Mouse (Mus musculus) hindbrain, embryonic 14.5 days (tissue): ENCODE measurements at regions not wholly inside any gene's neighbourhood (a gene's known extent, or its start where the extent isn't known, plus 50 kb on each side); places are given as distances from the start of the nearest gene placed in this dataset.
A peak's percentile ranks its signal among the peaks of the same experiment; 100 is the strongest.

Experiments
- ATAC-seq: fragments of 200-750 bp; cut with Nextera tagmentation; 2 replicates; pipeline ENCODE4 v1.8.0; 2017; ENCODE audit warnings: moderate number of reproducible peaks, mild to moderate bottlenecking, moderate TSS enrichment, moderate library complexity; ENCODE audit not compliant: low FRiP score
- DNase-seq: peaks from one replicate; pipeline ENCODE4 v3.0.0-alpha.2; 2015; ENCODE audit warnings: low spot score
- H3K27ac ChIP-seq: fragments of 300-500 bp; sonication (generic); 2 replicates; pipeline ENCODE4 v1.5.1; 2014; ENCODE audit warnings: mild to moderate bottlenecking, moderate library complexity
- H3K27me3 ChIP-seq: fragments of 300-500 bp; sonication (generic); 2 replicates; pipeline ENCODE4 v1.6.1; 2014; ENCODE audit warnings: mild to moderate bottlenecking, low read length, mixed read lengths; ENCODE audit not compliant: control insufficient read depth, insufficient read depth
- H3K36me3 ChIP-seq: fragments of 300-500 bp; sonication (generic); replicated peaks from 2 replicates; pipeline ENCODE4 v1.6.1; 2014; ENCODE audit not compliant: control insufficient read depth, insufficient read depth
- H3K4me1 ChIP-seq: fragments of 300-500 bp; sonication (generic); replicated peaks from 2 replicates; pipeline ENCODE4 v1.6.1; 2014; ENCODE audit warnings: antibody characterized with exemption, low read length, mixed read lengths; ENCODE audit not compliant: control insufficient read depth, insufficient read depth
- H3K4me2 ChIP-seq: fragments of 300-500 bp; sonication (generic); replicated peaks from 2 replicates; pipeline ENCODE4 v1.6.1; 2014; ENCODE audit warnings: mild to moderate bottlenecking, moderate library complexity
- H3K4me3 ChIP-seq: fragments of 300-500 bp; sonication (generic); replicated peaks from 2 replicates; pipeline ENCODE4 v1.5.1; 2014; ENCODE audit warnings: mild to moderate bottlenecking, low read length
- H3K9ac ChIP-seq: fragments of 300-500 bp; sonication (generic); 2 replicates; pipeline ENCODE4 v1.6.1; 2014
- H3K9me3 ChIP-seq: fragments of 300-500 bp; sonication (generic); 2 replicates; pipeline ENCODE4 v1.6.1; 2016; ENCODE audit warnings: low read length; ENCODE audit not compliant: control insufficient read depth
- WGBS: fragments of 180-500 bp; shearing (Covaris S2); extraction: QIAGEN DNeasy Blood & Tissue Kit; methylation state at CpG from one replicate; pipeline ENCODE4 v1.1.7; 2014; 5-methylcytosine and 5-hydroxymethylcytosine counted together

DNA sequence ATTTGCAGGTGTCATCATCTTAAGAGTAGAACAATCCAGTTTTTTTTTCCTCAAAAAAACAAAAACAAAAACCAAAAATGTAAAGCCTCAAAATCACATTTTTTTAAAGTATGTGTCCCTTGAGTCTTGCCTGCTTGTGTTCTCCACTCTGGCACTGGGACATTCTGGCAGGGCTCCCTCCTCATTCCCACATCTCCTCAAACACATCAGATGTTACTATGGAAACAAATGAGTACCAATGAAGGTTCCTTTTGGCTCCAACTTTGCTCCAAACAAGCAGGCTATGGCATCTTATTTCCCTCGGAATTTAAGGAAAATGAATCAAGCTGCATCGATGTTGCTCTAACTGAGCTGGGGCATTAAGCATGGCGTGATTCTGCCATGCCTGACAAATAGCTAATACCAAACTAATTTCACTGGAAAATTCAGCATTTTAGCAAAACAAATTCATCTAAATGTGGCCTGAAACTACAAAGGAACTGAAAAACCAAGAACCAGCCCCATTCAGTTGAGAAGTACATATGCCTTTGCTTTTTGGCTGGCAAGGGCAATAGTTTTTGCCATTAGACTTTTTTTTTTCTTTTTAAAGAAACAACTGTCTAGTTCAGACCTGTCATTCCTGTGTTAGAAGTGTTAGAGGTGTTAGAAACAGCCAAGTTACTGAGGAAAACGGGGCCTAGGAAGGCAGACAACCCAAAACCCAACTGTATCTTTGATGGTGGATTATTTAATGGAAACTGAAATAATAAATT lies 522.2 kb upstream of the 2610301B20Rik start:
- no peaks in the 10 kb centered on the region for H3K27me3 ChIP-seq
- H3K4me3 ChIP-seq: no peak overlapping the region
- no peaks in the 10 kb centered on the region for H3K4me1 ChIP-seq
- no peak overlapping the region for H3K9ac ChIP-seq
- no peak overlapping the region for H3K4me2 ChIP-seq
- no peaks in the 10 kb centered on the region for H3K36me3 ChIP-seq
- H3K9me3 ChIP-seq: no peaks in the 10 kb centered on the region
- DNase-seq (peak; percentile 26), ATAC-seq (no peak)
- H3K27ac ChIP-seq: no peak overlapping the region
- WGBS: 73% methylated on average over 4 of the region's 4 CpGs

DNA sequence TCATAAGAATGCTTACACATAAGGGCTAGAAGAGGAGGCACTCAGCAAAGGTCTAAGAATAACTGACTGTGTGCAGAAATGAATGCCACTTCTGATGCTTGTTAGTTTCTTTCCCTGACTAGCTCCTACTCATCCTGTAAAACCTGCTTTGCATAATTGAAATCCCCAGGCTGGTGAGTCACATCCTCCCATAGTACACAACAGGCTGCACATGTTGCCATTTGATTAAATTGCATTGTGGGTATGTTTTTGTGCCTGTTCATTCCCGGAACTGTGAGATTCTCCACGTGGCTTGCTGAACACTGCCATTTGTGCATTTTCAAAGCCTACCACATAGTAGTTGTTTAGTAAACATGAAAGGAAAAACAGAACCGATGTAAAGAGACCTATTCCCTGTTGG lies 516.7 kb upstream of the 2610301B20Rik start:
- no peaks in the 10 kb centered on the region for H3K27me3 ChIP-seq
- no peak for ATAC-seq
- H3K9ac ChIP-seq: no peak overlapping the region
- no peaks in the 10 kb centered on the region for H3K4me1 ChIP-seq
- WGBS: 74% methylated on average over 3 of the region's 3 CpGs
- H3K4me3 ChIP-seq: no peak overlapping the region
- no peak overlapping the region for H3K27ac ChIP-seq
- no peaks in the 10 kb centered on the region for H3K36me3 ChIP-seq
- DNase-seq: no peak
- H3K9me3 ChIP-seq: no peaks in the 10 kb centered on the region
- no peak overlapping the region for H3K4me2 ChIP-seq

DNA sequence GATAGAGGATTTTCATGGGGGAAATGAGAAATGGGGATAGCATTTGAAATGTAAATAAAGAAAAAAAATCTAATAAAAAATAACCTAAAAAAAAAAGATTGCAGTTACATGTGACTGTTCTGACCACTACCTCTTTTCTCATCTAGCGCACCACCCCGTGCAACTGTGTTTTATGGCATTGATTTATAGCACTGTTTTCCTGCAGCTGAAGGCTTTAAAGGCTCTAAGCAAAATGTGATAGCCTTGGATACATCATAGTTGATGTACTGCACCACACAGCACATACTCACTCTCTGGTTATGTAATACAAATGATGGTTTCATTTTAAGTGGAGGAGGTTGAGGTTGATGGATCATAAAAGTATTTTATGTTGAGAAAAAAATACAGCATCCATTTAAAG lies 484.5 kb upstream of the 2610301B20Rik start:
- Histone ChIP-seq H3K4me2 (no peak overlapping the region), H3K4me1 (no peaks in the 10 kb centered on the region), H3K27me3 (no peaks in the 10 kb centered on the region), H3K36me3 (no peaks in the 10 kb centered on the region), H3K9me3 (no peaks in the 10 kb centered on the region), H3K27ac (no peak overlapping the region), H3K9ac (no peak overlapping the region), H3K4me3 (no peak overlapping the region)
- DNase-seq (no peak), ATAC-seq (no peak)
- 90% methylated on average over 2 of the region's 2 CpGs for WGBS

DNA sequence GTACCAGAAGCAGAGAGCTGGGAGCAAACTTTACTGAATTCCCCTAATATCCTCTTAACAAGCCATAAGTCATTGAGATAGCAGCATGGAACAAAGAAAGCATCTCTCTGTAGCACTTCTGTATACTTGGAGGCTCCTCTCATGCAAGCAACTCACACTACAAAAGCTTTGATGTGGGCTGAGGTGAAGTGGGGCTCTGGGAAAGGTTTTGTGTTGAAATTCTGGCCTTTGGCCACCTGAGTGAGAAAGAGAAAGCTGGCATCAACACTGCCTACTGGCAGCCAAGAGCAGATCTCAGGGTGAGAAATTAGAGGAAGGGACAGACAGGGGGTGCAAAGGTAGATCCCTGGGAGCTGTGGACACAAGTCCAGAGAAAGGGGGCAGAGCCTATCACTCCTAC lies 477.0 kb upstream of the 2610301B20Rik start:
- no peak overlapping the region for H3K4me2 ChIP-seq
- H3K27me3 ChIP-seq: no peaks in the 10 kb centered on the region

DNA sequence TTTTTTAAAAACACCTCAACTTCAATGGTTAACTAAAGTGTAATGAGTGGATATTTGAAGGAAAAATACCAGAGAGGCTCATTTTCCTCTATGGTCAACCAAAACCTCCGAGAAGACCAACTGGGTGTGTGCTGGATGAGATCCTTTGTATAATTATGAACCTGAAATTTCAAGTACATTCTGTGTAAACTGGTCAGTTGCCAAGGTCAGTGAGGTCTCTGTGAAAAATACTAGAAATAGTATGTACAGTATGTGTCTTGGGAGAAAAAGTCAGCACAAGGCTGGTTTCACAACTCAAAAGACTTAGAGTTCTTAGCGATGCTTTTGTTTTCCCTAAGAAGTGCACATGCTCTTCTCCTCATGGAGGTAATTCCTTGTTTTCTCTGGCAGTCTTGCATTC lies 476.2 kb upstream of the 2610301B20Rik start:
- H3K9ac ChIP-seq: no peak overlapping the region
- H3K4me1 ChIP-seq: no peaks in the 10 kb centered on the region
- H3K27ac ChIP-seq: no peak overlapping the region
- ATAC-seq (no peak), DNase-seq (no peak)
- no peaks in the 10 kb centered on the region for H3K27me3 ChIP-seq
- no peak overlapping the region for H3K4me3 ChIP-seq
- no peaks in the 10 kb centered on the region for H3K9me3 ChIP-seq
- H3K36me3 ChIP-seq: no peaks in the 10 kb centered on the region
- no peak overlapping the region for H3K4me2 ChIP-seq
- 95% methylated on average over 2 of the region's 2 CpGs for WGBS

More for the DNA sequence above, 477.0 kb upstream of the 2610301B20Rik start:
- Histone ChIP-seq H3K27ac (no peak overlapping the region), H3K36me3 (no peaks in the 10 kb centered on the region), H3K4me3 (no peak overlapping the region), H3K9ac (no peak overlapping the region), H3K4me1 (no peaks in the 10 kb centered on the region), H3K9me3 (no peaks in the 10 kb centered on the region)
- DNase-seq (no peak), ATAC-seq (no peak)

DNA sequence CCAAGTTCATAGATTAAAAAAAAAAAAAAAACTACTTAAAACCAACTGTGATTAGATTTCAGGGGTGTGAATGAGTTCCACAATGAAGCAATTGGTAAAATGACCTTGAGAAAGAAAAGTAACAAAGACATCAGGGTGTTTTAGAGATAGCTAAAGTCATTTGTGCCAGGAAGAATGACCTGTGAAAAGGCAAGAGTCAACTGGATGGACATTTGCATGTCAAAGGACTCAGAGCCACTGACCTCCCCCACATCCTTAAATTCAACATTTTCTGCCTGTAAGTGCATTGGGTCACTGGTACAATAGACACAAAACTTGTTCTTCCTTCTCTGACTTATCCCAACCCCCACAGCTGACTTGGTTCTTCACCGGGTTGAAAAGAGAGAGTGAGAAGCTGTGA lies 474.6 kb upstream of the 2610301B20Rik start:
- no peak overlapping the region for H3K27ac ChIP-seq
- DNase-seq: no peak
- no peaks in the 10 kb centered on the region for H3K27me3 ChIP-seq
- no peak overlapping the region for H3K4me2 ChIP-seq
- no peaks in the 10 kb centered on the region for H3K36me3 ChIP-seq
- no peaks in the 10 kb centered on the region for H3K4me1 ChIP-seq
- WGBS: 21% methylated on average over 1 of the region's 1 CpGs
- H3K9ac ChIP-seq: no peak overlapping the region
- no peak overlapping the region for H3K4me3 ChIP-seq
- no peak for ATAC-seq
- H3K9me3 ChIP-seq: no peaks in the 10 kb centered on the region

DNA sequence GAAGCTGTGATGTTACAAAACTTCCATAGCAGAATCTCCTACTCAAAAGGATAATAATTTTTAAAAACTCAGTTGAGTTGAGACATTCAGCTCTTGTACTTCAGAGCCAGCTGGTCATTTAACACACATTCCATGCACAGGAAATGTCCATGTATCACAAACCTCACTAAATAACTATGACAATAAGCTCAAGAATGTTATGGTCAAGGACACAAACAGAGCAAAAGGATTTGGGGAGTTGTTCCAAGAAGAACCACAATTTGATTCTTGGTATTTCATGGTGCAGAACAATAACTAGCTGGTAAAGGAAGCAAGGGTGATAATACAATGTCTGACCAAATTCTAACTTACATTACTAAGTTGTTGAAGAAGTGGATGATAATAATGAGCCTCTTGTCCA lies 471.4 kb upstream of the 2610301B20Rik start:
- ATAC-seq (no peak), DNase-seq (no peak)
- H3K4me1 ChIP-seq: no peaks in the 10 kb centered on the region
- no peaks in the 10 kb centered on the region for H3K27me3 ChIP-seq
- no peak overlapping the region for H3K9ac ChIP-seq
- H3K27ac ChIP-seq: no peak overlapping the region
- H3K4me3 ChIP-seq: no peak overlapping the region
- H3K9me3 ChIP-seq: no peaks in the 10 kb centered on the region
- H3K4me2 ChIP-seq: no peak overlapping the region
- no peaks in the 10 kb centered on the region for H3K36me3 ChIP-seq

DNA sequence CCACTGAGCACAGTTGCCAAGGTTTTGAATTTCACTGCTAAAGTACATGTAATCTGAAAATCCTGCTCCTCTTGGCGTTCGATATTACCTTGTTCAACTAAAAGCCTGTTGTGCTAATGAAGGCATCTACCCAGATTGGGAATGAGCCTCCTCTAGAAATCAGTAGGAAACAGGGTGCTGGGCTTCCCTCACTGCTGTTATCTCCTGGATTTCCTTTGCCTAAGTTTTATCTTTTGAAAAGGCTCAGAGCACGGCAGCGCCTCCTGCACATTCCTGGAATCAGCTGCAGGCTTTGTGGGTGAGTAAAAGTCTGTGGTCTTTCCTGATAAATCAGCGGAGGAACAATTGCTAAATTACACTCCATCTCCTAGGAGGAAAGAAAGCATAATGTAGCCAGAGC lies 469.9 kb upstream of the 2610301B20Rik start:
- Histone ChIP-seq H3K27me3 (no peaks in the 10 kb centered on the region), H3K9ac (no peak overlapping the region), H3K4me3 (no peak overlapping the region), H3K9me3 (no peaks in the 10 kb centered on the region), H3K4me2 (no peak overlapping the region), H3K4me1 (no peaks in the 10 kb centered on the region), H3K36me3 (no peaks in the 10 kb centered on the region), H3K27ac (no peak overlapping the region)
- DNase-seq (no peak), ATAC-seq (no peak)
- 68% methylated on average over 5 of the region's 5 CpGs for WGBS

DNA sequence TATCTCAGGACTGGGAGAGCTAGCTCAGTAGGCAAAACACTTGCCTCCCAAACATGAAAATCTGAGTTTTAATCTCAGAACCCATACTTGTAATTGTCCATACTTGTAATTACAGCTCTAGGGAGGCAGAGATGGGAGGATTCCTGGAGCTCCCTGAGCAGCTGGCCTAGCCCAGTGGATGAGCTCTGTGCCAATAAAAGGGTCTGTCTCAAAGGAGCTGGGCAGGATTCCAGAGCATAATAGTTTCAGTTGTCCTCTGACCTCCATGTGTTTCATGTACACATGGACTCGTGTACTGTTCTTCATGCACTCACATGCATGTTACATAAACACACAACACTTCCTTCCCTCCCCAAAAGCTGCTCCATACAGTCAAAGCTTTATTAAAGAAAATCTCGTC lies 469.2 kb upstream of the 2610301B20Rik start:
- no peaks in the 10 kb centered on the region for H3K36me3 ChIP-seq
- WGBS: 64% methylated on average over 2 of the region's 2 CpGs
- H3K27ac ChIP-seq: no peak overlapping the region
- no peak overlapping the region for H3K4me2 ChIP-seq
- no peaks in the 10 kb centered on the region for H3K27me3 ChIP-seq
- ATAC-seq (no peak), DNase-seq (no peak)
- H3K9me3 ChIP-seq: no peaks in the 10 kb centered on the region
- H3K4me3 ChIP-seq: no peak overlapping the region
- H3K9ac ChIP-seq: no peak overlapping the region
- no peaks in the 10 kb centered on the region for H3K4me1 ChIP-seq

DNA sequence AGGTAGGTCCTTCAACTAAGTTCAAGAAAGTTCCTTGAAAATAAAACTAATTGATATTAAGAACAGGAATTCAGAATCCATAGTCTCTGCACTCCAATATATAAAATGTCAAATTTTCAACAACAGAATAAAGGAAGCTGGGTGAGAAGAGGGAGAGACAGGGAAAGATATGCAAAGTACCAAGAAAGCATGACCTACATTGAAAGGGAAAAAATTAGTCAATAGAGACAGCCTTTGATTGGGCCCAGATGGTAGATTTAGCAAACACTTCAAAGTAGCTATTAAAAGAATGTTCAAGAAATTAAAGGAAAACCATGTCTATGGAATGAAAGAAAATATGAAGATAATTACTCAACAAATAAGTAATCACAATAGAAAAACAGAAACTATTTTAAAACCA lies 460.0 kb upstream of the 2610301B20Rik start:
- no peak overlapping the region for H3K27ac ChIP-seq
- H3K4me2 ChIP-seq: no peak overlapping the region
- DNase-seq: no peak
- no peak overlapping the region for H3K4me3 ChIP-seq
- ATAC-seq: no peak
- no peaks in the 10 kb centered on the region for H3K4me1 ChIP-seq
- no peak overlapping the region for H3K9ac ChIP-seq
- H3K36me3 ChIP-seq: no peaks in the 10 kb centered on the region
- no peaks in the 10 kb centered on the region for H3K9me3 ChIP-seq
- H3K27me3 ChIP-seq: no peaks in the 10 kb centered on the region
